Mouse (Mus musculus) spleen, adult 2 months (tissue): ENCODE measurements around the gene Gpr35. TPM values are rescaled to one million over a fixed set of nuclear protein-coding genes. Genes with fewer than 3 reads are reported as not detected.

Experiments used
- DNase-seq, 2 experiments: peaks; one replicate each; pipeline versions ENCODE4 v3.0.0 to v3.0.0-alpha.2; 2012 to 2021; ENCODE audit warnings: low spot score in 2 of 2, low read depth in 1 of 2
- H3K27ac ChIP-seq: fragments of 200-500 bp; 2 replicates; pipeline ENCODE4 v1.5.1; 2012; ENCODE audit warnings: low read length, inconsistent platforms; ENCODE audit not compliant: insufficient read depth
- H3K27me3 ChIP-seq: fragments of 200-500 bp; 2 replicates; pipeline ENCODE4 v1.6.1; 2012; ENCODE audit warnings: mild to moderate bottlenecking, moderate library complexity, low read length, inconsistent platforms; ENCODE audit not compliant: control insufficient read depth, insufficient read depth
- H3K36me3 ChIP-seq: fragments of 200-500 bp; 2 replicates; pipeline ENCODE4 v1.6.1; 2012; ENCODE audit warnings: mild to moderate bottlenecking, low read length, inconsistent platforms; ENCODE audit not compliant: control insufficient read depth, insufficient read depth
- H3K4me1 ChIP-seq: fragments of 200-500 bp; 2 replicates; pipeline ENCODE4 v1.6.1; 2011; ENCODE audit warnings: inconsistent platforms; ENCODE audit not compliant: control insufficient read depth, insufficient read depth, insufficient read length
- H3K4me3 ChIP-seq: fragments of 200-500 bp; 2 replicates; pipeline ENCODE4 v1.5.1; 2011; ENCODE audit warnings: mild to moderate bottlenecking, inconsistent platforms; ENCODE audit not compliant: insufficient read depth, insufficient read length; ENCODE audit errors: extremely low read depth
- CTCF ChIP-seq: fragments of 200-500 bp; IDR thresholded peaks from 2 replicates; pipeline ENCODE4 v1.5.1; 2011; ENCODE audit warnings: mild to moderate bottlenecking, inconsistent platforms; ENCODE audit not compliant: insufficient read depth, insufficient read length, insufficient replicate concordance; ENCODE audit errors: extremely low read depth
- POLR2A ChIP-seq: fragments of 200-500 bp; IDR thresholded peaks from 2 replicates; pipeline ENCODE4 v1.6.1; 2011; ENCODE audit warnings: low read depth, low read length, inconsistent platforms
- WGBS: fragments of 180-500 bp; shearing (Covaris S2); methylation state at CpG from one replicate; pipeline ENCODE4 v1.1.7; 2018; 5-methylcytosine and 5-hydroxymethylcytosine counted together
- polyA plus RNA-seq: library from polyadenylated mRNA; depleted of rRNA; stranded (reverse); fragments of >200 nt; gene quantifications from 2 replicates; pipeline ENCODE4 v1.2.3, GENCODE M21; 2012

Gene Gpr35
- polyA plus RNA-seq, 1 experiment: 20.7 TPM

DNA sequence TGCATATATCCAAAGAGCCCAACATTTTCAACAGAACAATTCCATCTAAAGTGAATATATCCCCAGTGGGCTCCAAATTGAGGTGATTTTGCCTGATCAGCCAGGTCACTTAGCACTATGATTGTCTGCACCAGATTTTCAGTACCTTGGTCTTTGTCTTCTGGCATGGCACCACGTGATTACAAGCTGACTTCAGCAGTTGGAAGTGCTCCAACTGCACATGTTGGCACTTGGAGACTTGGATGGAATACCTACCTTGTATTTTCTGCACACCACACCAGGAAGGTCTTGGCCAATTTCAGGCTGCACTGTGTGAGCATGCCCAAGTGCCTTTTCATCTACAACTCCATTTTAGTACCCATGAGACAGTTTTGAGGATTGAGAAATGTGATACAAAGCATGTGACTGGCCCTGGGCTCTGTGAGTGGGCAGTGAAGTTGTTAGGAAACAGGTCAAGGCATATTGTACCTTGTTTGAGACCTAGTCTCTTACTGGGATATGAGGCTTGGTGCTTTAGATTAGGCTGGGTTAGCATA, 20.4 kb upstream of the Gpr35 start:
- 26% methylated on average over 1 of the region's 1 CpGs for WGBS
- no peak for DNase-seq

DNA sequence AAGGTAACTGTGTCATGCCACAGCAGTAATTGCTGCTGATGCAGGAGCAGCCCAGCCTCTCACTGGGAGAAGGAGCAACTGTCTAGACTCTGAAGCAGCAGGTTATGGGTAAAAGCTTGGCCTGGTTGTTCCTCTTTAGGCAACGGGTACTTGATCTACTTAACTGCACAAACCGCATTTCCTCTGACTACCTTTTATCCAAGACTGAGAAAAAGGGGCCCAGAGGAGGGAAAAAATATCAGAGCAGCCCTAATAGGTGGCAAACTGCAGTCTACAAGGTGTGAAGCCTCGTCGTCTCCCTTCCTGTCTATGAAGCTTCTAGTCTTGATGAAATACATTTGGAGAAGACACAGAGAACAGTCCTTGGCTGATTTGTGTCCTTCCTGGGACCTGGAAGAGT, 17.1 kb upstream of the Gpr35 start:
- Histone ChIP-seq H3K36me3 (no peaks in the 10 kb centered on the region), H3K4me3 (peak overlapping the region; percentile 58), H3K27ac (peak overlapping the region; percentile 84), H3K27me3 (no peaks in the 10 kb centered on the region), H3K4me1 (no peaks in the 10 kb centered on the region; the same call in 1 of the 2 replicates)
- no peak for TF ChIP-seq POLR2A
- no peak for TF ChIP-seq CTCF
- DNase-seq: no peak
- 40% methylated on average over 4 of the region's 4 CpGs for WGBS

More for the DNA sequence above, 20.4 kb upstream of the Gpr35 start:
- H3K27ac ChIP-seq: no peak overlapping the region
- TF ChIP-seq POLR2A: no peak
- H3K4me1 ChIP-seq: no peaks in the 10 kb centered on the region; the same call in 1 of the 2 replicates
- H3K27me3 ChIP-seq: no peaks in the 10 kb centered on the region
- H3K36me3 ChIP-seq: no peaks in the 10 kb centered on the region
- H3K4me3 ChIP-seq: no peak overlapping the region

DNA sequence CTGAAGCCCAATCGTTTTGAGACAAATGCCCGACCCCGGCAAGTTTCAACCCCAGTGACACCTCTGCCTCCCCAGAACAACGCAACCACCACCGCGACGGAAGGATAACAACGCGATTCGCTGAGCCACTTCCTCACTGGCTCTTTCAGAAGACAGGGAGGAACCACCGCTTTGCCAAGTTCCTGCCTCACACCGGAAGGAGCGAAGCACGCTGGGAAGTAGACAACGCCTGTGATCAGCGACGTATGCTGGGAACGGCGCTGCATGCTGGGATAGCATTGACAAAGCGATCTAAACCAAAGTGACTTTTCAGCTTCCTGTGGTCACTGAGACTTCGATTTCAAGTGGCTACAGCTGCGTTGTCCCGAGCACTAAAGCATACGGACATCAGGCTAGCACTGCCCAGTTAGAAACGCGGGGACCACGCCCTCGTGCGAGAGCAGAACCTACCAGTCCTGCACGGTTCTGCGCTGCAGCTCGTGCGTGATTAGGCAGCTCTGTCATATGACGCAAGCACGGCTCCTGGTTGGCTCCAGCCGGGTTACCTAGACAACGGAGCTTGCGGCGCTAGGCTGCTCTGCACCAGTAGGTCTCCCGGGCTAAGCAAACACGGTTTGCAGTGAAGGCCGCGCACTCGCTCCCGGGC, 16.4 kb upstream of the Gpr35 start, which contains the start of gene Capn10:
Capn10 (plus strand) TSS at position 195 of the 646 bp plus-strand sequence.
- WGBS: under 1% methylated on average over 45 of the region's 45 CpGs
- TF ChIP-seq CTCF (no peak), POLR2A (peak; percentile 82)
- H3K4me1 ChIP-seq: no peaks in the 10 kb centered on the region; the same call in 1 of the 2 replicates
- DNase-seq: peak; percentile 87 to 95
- no peaks in the 10 kb centered on the region for H3K27me3 ChIP-seq
- peak within 1 kb of the TSS; percentile 58 for H3K4me3 ChIP-seq
- peaks cover under 1% of the 10 kb centered on the region; the same call in 1 of the 2 replicates for H3K36me3 ChIP-seq
- peak within 1 kb of the TSS; percentile 84 for H3K27ac ChIP-seq

DNA sequence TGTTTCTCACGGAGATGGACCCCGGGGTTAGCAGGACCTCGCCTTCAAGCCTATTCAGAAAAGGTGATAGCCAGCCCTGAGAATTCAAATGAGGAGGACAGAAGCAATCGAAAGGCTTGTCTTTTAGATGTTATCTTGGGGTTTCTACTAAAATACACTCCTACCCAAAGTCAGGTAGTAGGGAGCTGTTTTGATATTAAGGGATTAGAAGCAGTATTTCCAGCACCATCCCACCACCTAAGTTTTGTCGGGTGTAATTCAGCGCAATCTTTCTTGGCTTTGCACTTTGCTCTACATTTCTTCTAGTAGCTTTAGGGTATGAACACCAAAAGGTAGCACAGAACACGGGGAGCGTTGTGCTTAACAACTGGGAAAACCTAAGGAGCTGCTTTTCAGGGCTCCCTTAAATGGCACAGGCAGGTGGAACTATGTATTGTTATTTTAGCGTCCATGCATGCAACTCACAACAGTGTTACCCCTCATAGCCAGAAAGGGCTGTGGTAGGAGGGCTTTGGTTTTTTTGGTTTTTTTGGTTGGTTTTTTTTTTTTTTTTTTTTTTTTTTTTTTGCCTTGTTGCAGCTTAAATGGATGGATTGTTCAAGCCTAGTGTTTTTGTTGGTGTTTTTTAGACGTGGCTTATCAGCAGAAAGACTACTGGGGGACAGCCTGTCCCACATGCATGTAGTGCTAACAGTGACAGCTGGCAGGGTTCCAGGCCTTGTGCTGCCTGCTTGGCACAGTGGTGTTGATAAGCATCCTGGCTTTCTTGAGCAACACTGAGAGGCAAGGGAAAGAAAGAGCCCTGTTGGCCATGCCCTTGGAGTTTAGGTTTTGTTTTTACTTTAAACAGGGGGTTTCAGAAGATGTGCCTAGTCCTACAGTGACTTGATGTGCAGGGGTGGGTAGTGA, 15.4 kb upstream of the Gpr35 start:
- no peak for DNase-seq
- H3K36me3 ChIP-seq: peaks cover 6% of the 10 kb centered on the region; the same call in 1 of the 2 replicates
- peak overlapping the region; percentile 84 for H3K27ac ChIP-seq
- H3K4me1 ChIP-seq: no peaks in the 10 kb centered on the region; the same call in 1 of the 2 replicates
- peak overlapping the region; percentile 58 for H3K4me3 ChIP-seq
- TF ChIP-seq CTCF (no peak), POLR2A (no peak)
- no peaks in the 10 kb centered on the region for H3K27me3 ChIP-seq
- 14% methylated on average over 10 of the region's 10 CpGs for WGBS

DNA sequence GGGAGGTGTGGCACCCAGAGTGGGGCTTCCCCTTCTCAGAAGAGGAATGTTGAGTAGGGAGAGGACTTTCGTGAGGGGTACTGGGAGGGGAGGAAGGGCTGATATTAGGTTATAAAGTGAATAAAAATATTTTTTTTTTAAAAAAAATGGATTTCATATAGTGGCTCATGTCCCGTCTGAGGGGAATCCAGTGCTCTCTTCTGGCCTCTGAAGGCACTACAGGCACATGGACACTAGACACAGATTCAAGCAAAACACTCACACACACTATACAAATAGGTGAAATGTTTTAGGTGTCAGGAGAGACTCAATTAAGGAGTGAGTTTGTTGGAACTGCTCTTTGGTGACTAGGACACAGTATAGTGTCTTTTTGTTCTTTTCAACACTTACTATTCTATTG, 14.7 kb upstream of the Gpr35 start:
- 34% methylated on average over 2 of the region's 2 CpGs for WGBS
- TF ChIP-seq POLR2A (no peak), CTCF (no peak)
- H3K4me1 ChIP-seq: no peaks in the 10 kb centered on the region; the same call in 1 of the 2 replicates
- H3K36me3 ChIP-seq: peaks cover 8% of the 10 kb centered on the region
- no peaks in the 10 kb centered on the region for H3K27me3 ChIP-seq
- no peak for DNase-seq
- H3K27ac ChIP-seq: no peak overlapping the region
- H3K4me3 ChIP-seq: no peak overlapping the region

DNA sequence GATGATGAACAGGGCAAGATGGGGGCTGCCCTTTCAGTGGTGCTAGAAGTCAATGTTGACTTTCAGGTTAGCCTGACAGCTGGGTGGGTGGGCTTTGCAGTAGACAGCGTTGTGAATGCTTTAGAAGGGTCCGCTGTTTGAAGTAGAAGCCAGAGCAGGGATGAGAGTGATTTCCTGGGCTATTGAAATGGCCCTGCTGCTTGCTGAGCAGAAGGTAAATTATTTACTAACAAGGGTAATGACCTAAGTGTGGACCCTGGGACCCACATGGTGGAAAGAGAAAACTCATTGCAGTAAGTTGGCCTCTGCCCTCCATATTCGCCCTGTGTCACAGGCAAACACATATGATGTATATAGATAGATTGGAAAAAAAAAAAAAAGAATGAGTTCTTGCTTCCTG, 14.2 kb upstream of the Gpr35 start:
- Histone ChIP-seq H3K36me3 (peaks cover 10% of the 10 kb centered on the region), H3K4me1 (no peaks in the 10 kb centered on the region; the same call in 1 of the 2 replicates), H3K27me3 (no peaks in the 10 kb centered on the region), H3K4me3 (no peak overlapping the region), H3K27ac (no peak overlapping the region)
- WGBS: 94% methylated on average over 3 of the region's 3 CpGs
- DNase-seq: no peak
- TF ChIP-seq CTCF: no peak
